Mouse (Mus musculus) bone marrow macrophage, adult 2 months (primary cell): ENCODE results near the gene Hoxc5. TPM values are rescaled to one million over a fixed set of nuclear protein-coding genes. Genes with fewer than 3 reads are reported as not detected.

ENCODE experiments used
- H3K27ac ChIP-seq: 2 replicates; pipeline ENCODE4 v1.5.1; 2012; ENCODE audit warnings: low read depth, low read length; ENCODE audit not compliant: insufficient read depth
- H3K4me1 ChIP-seq: 2 replicates; pipeline ENCODE4 v1.6.1; 2012; ENCODE audit warnings: low read length; ENCODE audit not compliant: control insufficient read depth, insufficient read depth
- H3K4me3 ChIP-seq: 2 replicates; pipeline ENCODE4 v1.5.1; 2012; ENCODE audit warnings: mild to moderate bottlenecking, low read length, moderate library complexity; ENCODE audit not compliant: insufficient read depth
- CTCF ChIP-seq: IDR thresholded peaks from 2 replicates; pipeline ENCODE4 v1.5.1; 2012; ENCODE audit warnings: low read depth, mild to moderate bottlenecking, low read length, moderate library complexity
- POLR2A ChIP-seq: IDR thresholded peaks from 2 replicates; pipeline ENCODE4 v1.6.1; 2012; ENCODE audit warnings: mild to moderate bottlenecking, low read depth, low read length, borderline replicate concordance
- polyA plus RNA-seq: library from polyadenylated mRNA; stranded (reverse); fragments of >200 nt; gene quantifications from 2 replicates; pipeline ENCODE4 v1.2.4, GENCODE M21; 2012; ENCODE audit not compliant: missing spikeins, insufficient read depth, insufficient read length

The Hoxc5 gene
- polyA plus RNA-seq, 1 experiment, result not detected

GRCm38 (mm10) chr15:102931706-102932358 is 35.4 kb upstream of the Hoxc5 start:
- Histone ChIP-seq H3K4me1 (no peaks in the 10 kb centered on the region), H3K27ac (no peak overlapping the region), H3K4me3 (no peak overlapping the region)
- no peak for TF ChIP-seq CTCF
- no peak for TF ChIP-seq POLR2A

- no peak overlapping the region for H3K27ac ChIP-seq
- TF ChIP-seq CTCF, result no peak
- no peak for TF ChIP-seq POLR2A
- H3K4me3 ChIP-seq, result no peak overlapping the region
- H3K4me1 ChIP-seq, result no peaks in the 10 kb centered on the region
Observed at GRCm38 (mm10) chr15:102934438-102934837, 32.8 kb upstream of the Hoxc5 start.

- H3K4me1 ChIP-seq, result no peaks in the 10 kb centered on the region
Observed at GRCm38 (mm10) chr15:102934897-102935296, 32.3 kb upstream of the Hoxc5 start.

GRCm38 (mm10) chr15:102936279-102936972 is 30.8 kb upstream of the Hoxc5 start, which contains the start of gene Hoxc12:
Hoxc12 (plus strand) TSS chr15:102936757.
- no peak within 1 kb of the TSS for H3K4me3 ChIP-seq
- no peaks in the 10 kb centered on the region for H3K4me1 ChIP-seq
- TF ChIP-seq CTCF (no peak), POLR2A (no peak)
- no peak within 1 kb of the TSS for H3K27ac ChIP-seq

More at GRCm38 (mm10) chr15:102934897-102935296, 32.3 kb upstream of the Hoxc5 start:
- Histone ChIP-seq H3K27ac (no peak overlapping the region), H3K4me3 (no peak overlapping the region)
- TF ChIP-seq CTCF (no peak), POLR2A (no peak)

GRCm38 (mm10) chr15:102937036-102937666 is 30.1 kb upstream of the Hoxc5 start:
- no peak for TF ChIP-seq POLR2A
- no peak for TF ChIP-seq CTCF
- H3K4me1 ChIP-seq, result no peaks in the 10 kb centered on the region
- no peak overlapping the region for H3K4me3 ChIP-seq
- no peak overlapping the region for H3K27ac ChIP-seq

GRCm38 (mm10) chr15:102939256-102940155 is 27.7 kb upstream of the Hoxc5 start:
- no peaks in the 10 kb centered on the region for H3K4me1 ChIP-seq
- TF ChIP-seq CTCF (no peak), POLR2A (no peak)

GRCm38 (mm10) chr15:102942739-102943467 is 24.3 kb upstream of the Hoxc5 start:
- Histone ChIP-seq H3K4me1 (no peaks in the 10 kb centered on the region), H3K4me3 (no peak overlapping the region), H3K27ac (no peak overlapping the region)
- no peak for TF ChIP-seq CTCF
- TF ChIP-seq POLR2A, result no peak

More at GRCm38 (mm10) chr15:102939256-102940155, 27.7 kb upstream of the Hoxc5 start:
- Histone ChIP-seq H3K4me3 (no peak overlapping the region), H3K27ac (no peak overlapping the region)

GRCm38 (mm10) chr15:102943468-102943813 is 23.8 kb upstream of the Hoxc5 start:
- Histone ChIP-seq H3K4me3 (no peak overlapping the region), H3K27ac (no peak overlapping the region), H3K4me1 (no peaks in the 10 kb centered on the region)
- no peak for TF ChIP-seq POLR2A
- TF ChIP-seq CTCF, result no peak
